Mouse (Mus musculus): ENCODE data around the gene Gdap1l1. TPM values are rescaled to one million over a fixed set of nuclear protein-coding genes. Genes with fewer than 3 reads are reported as not detected.

The Gdap1l1 gene
- polyA plus RNA-seq, 1 experiment = 0.31 TPM

DNA sequence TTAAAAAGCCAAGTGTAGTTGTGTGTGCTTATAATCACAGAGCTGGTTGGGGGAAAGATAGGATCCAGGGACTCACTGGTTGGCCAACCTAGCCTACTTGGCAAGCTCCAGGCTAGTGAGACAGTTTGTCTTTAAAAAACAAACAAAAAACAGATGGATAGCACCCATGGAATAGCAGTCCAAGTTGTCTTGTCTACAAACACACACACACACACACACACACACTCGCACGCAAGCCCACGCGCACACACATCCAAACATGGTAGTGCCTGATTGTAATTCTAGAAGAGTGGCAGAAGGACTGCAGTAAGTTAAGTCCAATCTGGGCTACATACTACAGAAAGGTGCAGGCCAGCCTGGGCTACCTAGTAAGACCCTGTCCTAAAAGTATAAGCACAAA is 25.9 kb upstream of the Gdap1l1 start:
- 93% methylated on average over 4 of the region's 4 CpGs for WGBS
- no peak overlapping the region for H3K27ac ChIP-seq (ENCODE audit: insufficient read depth, low read depth, low read length)
- no peak overlapping the region for H3K4me3 ChIP-seq (ENCODE audit: insufficient read depth, low read depth, low read length)
- peaks cover 16% of the 10 kb centered on the region for H3K36me3 ChIP-seq (ENCODE audit: control insufficient read depth, insufficient read depth, low read length)
- no peak for DNase-seq
- H3K4me1 ChIP-seq (ENCODE audit: control insufficient read depth, insufficient read depth, low read length) = peaks cover under 1% of the 10 kb centered on the region
- no peak for TF ChIP-seq CTCF (conservative IDR thresholded peaks at IDR 0.05; ENCODE audit: insufficient read depth, insufficient read length, low read depth, low read length)
- TF ChIP-seq POLR2A (IDR thresholded peaks at IDR 0.05; ENCODE audit: low read depth, low read length) = no peak
- no peaks in the 10 kb centered on the region for H3K27me3 ChIP-seq (replicated peaks; ENCODE audit: control insufficient read depth, insufficient read depth, low read length)

- no peak for DNase-seq
- TF ChIP-seq CTCF (conservative IDR thresholded peaks at IDR 0.05; ENCODE audit: insufficient read depth, insufficient read length, low read depth, low read length) (no peak), POLR2A (IDR thresholded peaks at IDR 0.05; ENCODE audit: low read depth, low read length) (no peak)
- H3K4me1 ChIP-seq (ENCODE audit: control insufficient read depth, insufficient read depth, low read length) = peaks cover 6% of the 10 kb centered on the region
- no peak overlapping the region for H3K27ac ChIP-seq (ENCODE audit: insufficient read depth, low read depth, low read length)
- no peak overlapping the region for H3K4me3 ChIP-seq (ENCODE audit: insufficient read depth, low read depth, low read length)
- H3K36me3 ChIP-seq (ENCODE audit: control insufficient read depth, insufficient read depth, low read length) = peaks cover 15% of the 10 kb centered on the region
- no peaks in the 10 kb centered on the region for H3K27me3 ChIP-seq (replicated peaks; ENCODE audit: control insufficient read depth, insufficient read depth, low read length)
- 85% methylated on average over 9 of the region's 9 CpGs for WGBS
These were observed 25.3 kb upstream of the Gdap1l1 start for GRCm38 (mm10) chr2:163412846-163413590.

GRCm38 (mm10) chr2:163417026-163417425 is 21.2 kb upstream of the Gdap1l1 start:
- TF ChIP-seq POLR2A (IDR thresholded peaks at IDR 0.05; ENCODE audit: low read depth, low read length) = no peak
- TF ChIP-seq CTCF (conservative IDR thresholded peaks at IDR 0.05; ENCODE audit: insufficient read depth, insufficient read length, low read depth, low read length) = no peak
- Histone ChIP-seq H3K4me1 (ENCODE audit: control insufficient read depth, insufficient read depth, low read length) (peaks cover 15% of the 10 kb centered on the region), H3K27me3 (replicated peaks; ENCODE audit: control insufficient read depth, insufficient read depth, low read length) (no peaks in the 10 kb centered on the region), H3K4me3 (ENCODE audit: insufficient read depth, low read depth, low read length) (no peak overlapping the region), H3K36me3 (ENCODE audit: control insufficient read depth, insufficient read depth, low read length) (peaks cover 4% of the 10 kb centered on the region; the same call in 1 of the 2 replicates), H3K27ac (ENCODE audit: insufficient read depth, low read depth, low read length) (no peak overlapping the region)
- 85% methylated on average over 6 of the region's 6 CpGs for WGBS
- DNase-seq = no peak

DNA sequence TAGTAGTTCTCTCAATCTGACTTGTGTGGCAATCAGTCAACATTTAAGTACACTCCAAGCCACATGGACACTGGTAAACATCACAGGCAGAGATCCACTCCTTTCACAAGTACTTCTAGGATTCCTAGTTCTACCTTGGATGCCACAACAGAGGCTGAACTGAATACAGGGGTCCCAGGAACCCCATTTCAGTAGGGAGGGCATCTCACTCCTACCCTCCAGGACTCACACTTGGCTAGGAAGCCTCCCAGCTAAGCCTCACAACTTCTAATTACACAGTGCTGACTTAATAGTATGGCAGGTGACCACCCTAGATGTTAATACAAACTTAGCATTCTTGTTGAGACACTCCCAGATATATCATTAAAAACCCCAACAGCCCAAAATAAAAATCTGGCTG is 20.4 kb upstream of the Gdap1l1 start:
- Histone ChIP-seq H3K4me1 (ENCODE audit: control insufficient read depth, insufficient read depth, low read length) (peaks cover 16% of the 10 kb centered on the region), H3K27ac (ENCODE audit: insufficient read depth, low read depth, low read length) (no peak overlapping the region), H3K36me3 (ENCODE audit: control insufficient read depth, insufficient read depth, low read length) (peaks cover 4% of the 10 kb centered on the region; the same call in 1 of the 2 replicates), H3K4me3 (ENCODE audit: insufficient read depth, low read depth, low read length) (no peak overlapping the region), H3K27me3 (replicated peaks; ENCODE audit: control insufficient read depth, insufficient read depth, low read length) (no peaks in the 10 kb centered on the region)
- DNase-seq = no peak
- no peak for TF ChIP-seq POLR2A (IDR thresholded peaks at IDR 0.05; ENCODE audit: low read depth, low read length)
- no peak for TF ChIP-seq CTCF (conservative IDR thresholded peaks at IDR 0.05; ENCODE audit: insufficient read depth, insufficient read length, low read depth, low read length)

DNA sequence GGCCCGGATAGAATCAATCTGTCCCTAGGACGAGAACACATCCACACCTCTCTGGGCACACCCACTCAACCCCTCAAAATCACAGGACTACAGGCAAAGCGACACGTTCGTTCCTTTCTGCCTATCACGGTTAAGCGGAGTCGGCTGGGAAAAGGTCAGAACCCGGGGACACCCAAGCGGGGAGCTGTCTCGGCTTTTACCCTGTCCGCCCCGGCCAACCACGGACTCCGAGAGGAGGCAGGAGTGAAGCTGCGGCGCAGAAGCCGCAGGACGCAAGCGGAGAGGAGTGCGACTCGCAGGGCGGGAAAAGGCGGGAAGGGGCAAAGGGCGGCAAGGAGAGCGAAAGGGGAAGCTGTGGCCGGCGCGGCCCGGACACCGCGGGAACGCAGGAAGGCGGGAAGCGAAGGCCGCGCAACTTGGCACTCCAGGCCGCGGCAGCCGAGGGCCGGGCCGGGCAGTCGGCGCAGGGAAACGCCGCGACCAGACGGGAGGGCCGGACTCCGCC is 19.4 kb upstream of the Gdap1l1 start:
- Histone ChIP-seq H3K36me3 (ENCODE audit: control insufficient read depth, insufficient read depth, low read length) (peaks cover 4% of the 10 kb centered on the region; the same call in 1 of the 2 replicates), H3K4me1 (ENCODE audit: control insufficient read depth, insufficient read depth, low read length) (peaks cover 21% of the 10 kb centered on the region), H3K27ac (ENCODE audit: insufficient read depth, low read depth, low read length) (peak overlapping the region; percentile 65), H3K27me3 (replicated peaks; ENCODE audit: control insufficient read depth, insufficient read depth, low read length) (no peaks in the 10 kb centered on the region), H3K4me3 (ENCODE audit: insufficient read depth, low read depth, low read length) (peak overlapping the region; percentile 97)
- under 1% methylated on average over 50 of the region's 50 CpGs for WGBS
- TF ChIP-seq POLR2A (IDR thresholded peaks at IDR 0.05; ENCODE audit: low read depth, low read length) = no peak
- no peak for TF ChIP-seq CTCF (conservative IDR thresholded peaks at IDR 0.05; ENCODE audit: insufficient read depth, insufficient read length, low read depth, low read length)
- DNase-seq = peak; percentile 72

DNA sequence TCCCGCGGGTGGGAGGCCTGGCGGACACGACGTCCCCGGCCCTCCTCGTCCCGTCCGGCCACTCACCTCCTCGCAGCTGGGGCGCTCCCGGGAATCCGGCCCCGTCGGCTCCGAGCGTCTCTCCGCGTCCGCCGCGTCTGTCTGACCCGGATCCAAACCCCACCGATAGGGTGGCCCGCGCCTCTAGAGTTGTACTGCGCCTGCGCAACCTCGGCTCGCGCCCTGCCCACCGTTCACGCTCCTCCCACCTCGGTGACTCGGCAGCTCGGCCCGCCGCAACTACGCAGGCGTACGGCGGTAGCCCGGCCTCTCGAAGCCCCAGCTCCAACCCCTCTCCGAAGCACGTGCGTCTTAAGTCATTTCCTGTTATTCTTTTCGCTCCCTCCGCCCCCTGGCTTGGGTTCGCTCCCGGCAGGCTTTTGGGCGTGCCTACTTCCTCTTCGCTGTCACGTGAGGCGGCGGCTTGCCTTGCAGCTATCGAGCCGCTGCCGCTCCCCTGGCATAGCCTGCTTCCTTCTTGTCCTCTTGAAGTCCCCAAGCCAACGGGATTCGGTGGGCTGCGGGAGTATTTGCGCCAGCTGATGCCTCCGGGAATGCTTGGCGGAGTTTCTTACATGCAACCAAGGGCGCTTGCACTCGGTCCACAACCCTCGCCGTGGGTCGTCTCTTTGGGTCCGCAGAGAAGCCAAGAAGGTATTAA is 18.8 kb upstream of the Gdap1l1 start:
- 0 out of 2 replicates have a peak, but pooled peaks have one; percentile 22 for TF ChIP-seq CTCF (conservative IDR thresholded peaks at IDR 0.05; ENCODE audit: insufficient read depth, insufficient read length, low read depth, low read length)
- TF ChIP-seq POLR2A (IDR thresholded peaks at IDR 0.05; ENCODE audit: low read depth, low read length) = peak; percentile 90
- WGBS = under 1% methylated on average over 71 of the region's 71 CpGs
- Histone ChIP-seq H3K4me1 (ENCODE audit: control insufficient read depth, insufficient read depth, low read length) (peaks cover 22% of the 10 kb centered on the region), H3K27me3 (replicated peaks; ENCODE audit: control insufficient read depth, insufficient read depth, low read length) (no peaks in the 10 kb centered on the region), H3K4me3 (ENCODE audit: insufficient read depth, low read depth, low read length) (peak overlapping the region; percentile 97), H3K36me3 (ENCODE audit: control insufficient read depth, insufficient read depth, low read length) (0 out of 2 replicates have a peak, but pooled peaks cover 3% of the 10 kb centered on the region), H3K27ac (ENCODE audit: insufficient read depth, low read depth, low read length) (peak overlapping the region; percentile 68)
- peak; percentile 100 for DNase-seq

DNA sequence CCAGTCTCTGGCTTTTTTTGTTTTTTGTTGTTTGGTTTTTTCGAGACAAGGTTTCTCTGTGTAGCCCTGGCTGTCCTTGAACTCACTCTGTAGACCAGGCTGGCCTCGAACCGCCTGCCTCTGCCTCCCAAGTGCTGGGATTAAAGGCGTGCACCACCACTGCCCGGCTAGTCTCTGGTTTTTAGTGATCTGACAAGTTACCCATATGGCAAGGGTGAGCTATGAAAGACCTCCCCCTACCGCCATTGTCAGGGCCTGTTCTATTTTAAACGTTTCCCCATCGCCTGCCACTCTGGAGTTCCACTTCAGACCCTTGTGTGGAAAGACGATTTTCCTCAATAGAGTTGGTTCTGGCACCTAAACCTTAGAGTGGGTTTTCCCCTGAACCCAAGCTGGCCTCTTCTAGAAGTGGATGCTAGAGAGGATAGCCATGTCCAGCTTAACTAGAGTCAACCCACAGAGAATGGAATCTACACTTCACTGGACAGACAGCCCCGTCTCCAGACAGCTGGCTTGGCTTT is 17.9 kb upstream of the Gdap1l1 start:
- Histone ChIP-seq H3K4me1 (ENCODE audit: control insufficient read depth, insufficient read depth, low read length) (peaks cover 22% of the 10 kb centered on the region), H3K4me3 (ENCODE audit: insufficient read depth, low read depth, low read length) (peak overlapping the region; percentile 72), H3K27me3 (replicated peaks; ENCODE audit: control insufficient read depth, insufficient read depth, low read length) (no peaks in the 10 kb centered on the region), H3K36me3 (ENCODE audit: control insufficient read depth, insufficient read depth, low read length) (no peaks in the 10 kb centered on the region), H3K27ac (ENCODE audit: insufficient read depth, low read depth, low read length) (no peak overlapping the region)
- 17% methylated on average over 10 of the region's 10 CpGs for WGBS
- DNase-seq = no peak
- TF ChIP-seq POLR2A (IDR thresholded peaks at IDR 0.05; ENCODE audit: low read depth, low read length) (no peak), CTCF (conservative IDR thresholded peaks at IDR 0.05; ENCODE audit: insufficient read depth, insufficient read length, low read depth, low read length) (no peak)
